ENCODE assay signal across 9 mouse cellular contexts in the genomic region with DNA sequence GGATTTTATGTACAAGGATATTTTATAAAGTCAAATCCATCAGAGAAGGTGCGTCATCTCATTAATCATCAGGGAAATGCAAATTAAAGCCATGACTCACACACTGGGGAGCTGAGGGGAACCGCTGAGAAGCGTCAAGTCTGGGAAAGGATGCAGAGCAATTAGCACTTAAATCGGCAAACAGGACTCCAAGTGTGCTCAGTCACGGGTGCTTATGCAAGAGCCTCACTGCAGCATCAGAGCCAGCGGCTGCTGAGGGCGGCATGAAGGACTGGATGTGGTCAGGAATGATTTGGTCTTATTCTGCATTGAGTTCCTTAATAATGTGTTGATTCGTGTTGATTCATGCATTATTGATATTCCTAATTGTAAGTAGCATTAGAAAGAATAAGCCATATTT.
DNase-seq lines count a peak whose midpoint lies in the region; ATAC-seq and TF ChIP-seq lines count a peak whose summit lies in the region.
"Had no signal": no experiment of that assay in that cellular context is flagged by ENCODE, and none has a peak within 500 bp of the region (broad histone marks: within the 10 kb centered on the region; RNA-seq: fewer than 3 reads in every experiment).

No protein-coding gene starts in this region.

- DNase-seq in CD4-positive, CD25-positive, alpha-beta regulatory T cell, adult 2 months (ENCODE audit: low read depth, low spot score): peak; percentile 15
- DNase-seq in adipocyte (ENCODE audit: low spot score): peak; percentile 42
- peak; percentile 71 for DNase-seq in embryonic facial prominence, embryonic 14.5 days (ENCODE audit: low spot score)
- DNase-seq in liver, embryonic 14.5 days (ENCODE audit: low read depth in 3 of 3, low spot score in 3 of 3): no peak
- DNase-seq in splenic B cell, adult 2 months (ENCODE audit: low read depth, low spot score): peak; percentile 18
- DNase-seq in thymus, postnatal 25 days: no peak

- no peaks in the 10 kb centered on the region for H3K27me3 ChIP-seq in embryonic facial prominence, embryonic 14.5 days (replicated peaks; ENCODE audit: control insufficient read depth, insufficient read depth, low read length)
- no peaks in the 10 kb centered on the region for H3K27me3 ChIP-seq in hindbrain, embryonic 13.5 days
- no peaks in the 10 kb centered on the region for H3K27me3 ChIP-seq in liver, embryonic 14.5 days (ENCODE audit: control insufficient read depth, insufficient read depth, low read length)
- H3K27me3 ChIP-seq in splenic B cell, adult 2 months (ENCODE audit: control insufficient read depth, insufficient read depth, low read length, poor library complexity, severe bottlenecking): no peaks in the 10 kb centered on the region
- H3K27me3 ChIP-seq: lung, embryonic 15.5 days had no signal

- peaks cover 28% of the 10 kb centered on the region for H3K36me3 ChIP-seq in embryonic facial prominence, embryonic 14.5 days (ENCODE audit: control insufficient read depth, insufficient read depth, low read length)
- H3K36me3 ChIP-seq in hindbrain, embryonic 13.5 days: 0 out of 2 replicates have a peak, but pooled peaks cover 6% of the 10 kb centered on the region
- peaks cover 3% of the 10 kb centered on the region; the same call in 1 of the 2 replicates for H3K36me3 ChIP-seq in liver, embryonic 14.5 days (replicated peaks; ENCODE audit: control insufficient read depth, insufficient read depth, low read depth)
- peaks cover 19% of the 10 kb centered on the region for H3K36me3 ChIP-seq in splenic B cell, adult 2 months (ENCODE audit: control insufficient read depth, insufficient read depth, low read length, poor library complexity, severe bottlenecking)

- no peaks in the 10 kb centered on the region for H3K9me3 ChIP-seq in embryonic facial prominence, embryonic 14.5 days (ENCODE audit: control insufficient read depth, low read length)
- no peaks in the 10 kb centered on the region for H3K9me3 ChIP-seq in hindbrain, embryonic 13.5 days
- H3K9me3 ChIP-seq in liver, embryonic 14.5 days (ENCODE audit: control insufficient read depth, low read length): no peaks in the 10 kb centered on the region
- H3K9me3 ChIP-seq: lung, embryonic 15.5 days had no signal

- H3K9ac ChIP-seq in embryonic facial prominence, embryonic 14.5 days (ENCODE audit: low read depth, low read length): no peak overlapping the region
- H3K9ac ChIP-seq in hindbrain, embryonic 13.5 days: peak overlapping the region; percentile 65
- H3K9ac ChIP-seq in liver, embryonic 14.5 days (replicated peaks): peak overlapping the region; percentile 10; the same call in 1 of the 2 replicates
- H3K9ac ChIP-seq: lung, embryonic 15.5 days had no signal

- H3K4me1 ChIP-seq in embryonic facial prominence, embryonic 14.5 days (ENCODE audit: control insufficient read depth, insufficient read depth, low read length): peaks cover 10% of the 10 kb centered on the region
- peaks cover 28% of the 10 kb centered on the region for H3K4me1 ChIP-seq in hindbrain, embryonic 13.5 days (replicated peaks)
- peaks cover 20 to 44% of the 10 kb centered on the region in 2 experiments for H3K4me1 ChIP-seq in liver, embryonic 14.5 days (replicated peaks; ENCODE audit: control insufficient read depth in 2 of 2, insufficient read depth in 2 of 2, low read length in 1 of 2)
- H3K4me1 ChIP-seq: lung, embryonic 15.5 days had no signal

- ATAC-seq in CD4-positive, CD25-positive, alpha-beta regulatory T cell, adult 4 months: no peak
- ATAC-seq in embryonic facial prominence, embryonic 14.5 days (ENCODE audit: low read depth): peak; percentile 71
- peak; percentile 83 for ATAC-seq in hindbrain, embryonic 13.5 days (ENCODE audit: low FRiP score)
- ATAC-seq in liver, embryonic 14.5 days (ENCODE audit: insufficient read depth): peak; percentile 41

- H3K27ac ChIP-seq in embryonic facial prominence, embryonic 14.5 days (replicated peaks; ENCODE audit: low read depth, low read length): no peak overlapping the region
- H3K27ac ChIP-seq in hindbrain, embryonic 13.5 days: peak overlapping the region; percentile 94
- peak overlapping the region; percentile 83 for H3K27ac ChIP-seq in liver, embryonic 14.5 days
- H3K27ac ChIP-seq: lung, embryonic 15.5 days had no signal

- peak overlapping the region; percentile 26; the same call in 1 of the 2 replicates for H3K4me2 ChIP-seq in embryonic facial prominence, embryonic 14.5 days (ENCODE audit: low read depth, low read length)
- peak overlapping the region; percentile 49 for H3K4me2 ChIP-seq in hindbrain, embryonic 13.5 days
- peak overlapping the region; percentile 73 for H3K4me2 ChIP-seq in liver, embryonic 14.5 days (ENCODE audit: low read depth)
- H3K4me2 ChIP-seq: lung, embryonic 15.5 days had no signal

- no peak overlapping the region for H3K4me3 ChIP-seq in embryonic facial prominence, embryonic 14.5 days (ENCODE audit: low read depth, low read length)
- peak overlapping the region; percentile 13; the same call in 1 of the 2 replicates for H3K4me3 ChIP-seq in hindbrain, embryonic 13.5 days
- peak overlapping the region in 1 of 2 experiments; percentile 25; a peak in 2 of 4 replicates for H3K4me3 ChIP-seq in liver, embryonic 14.5 days (ENCODE audit: insufficient read depth in 1 of 2, low read depth in 2 of 2, low read length in 2 of 2)
- H3K4me3 ChIP-seq: lung, embryonic 15.5 days had no signal

- no peak for TF ChIP-seq EP300 in liver, embryonic 14.5 days (IDR thresholded peaks at IDR 0.05; ENCODE audit: low read depth)

- 18% methylated on average over 8 of the region's 8 CpGs for WGBS in embryonic facial prominence, embryonic 14.5 days
- WGBS in hindbrain, embryonic 13.5 days: 5% methylated on average over 8 of the region's 8 CpGs
- 18% methylated on average over 8 of the region's 8 CpGs for WGBS in liver, embryonic 14.5 days (ENCODE audit: insufficient replicate concordance)

- TF ChIP-seq CTCF in liver, embryonic 14.5 days (IDR thresholded peaks at IDR 0.05; ENCODE audit: low read depth): no peak

Comparison
In these comparisons a context has a peak if more than half of its experiments do, and no peak if none do; other contexts are left out.
1. DNase-seq: peak in CD4-positive, CD25-positive, alpha-beta regulatory T cell, adult 2 months (single experiment), adipocyte (single experiment), embryonic facial prominence, embryonic 14.5 days (single experiment) and splenic B cell, adult 2 months (single experiment); none in liver, embryonic 14.5 days (0 of 3) and thymus, postnatal 25 days (single experiment).
2. Peak in every context shown above with its lines, with median percentiles within 50 percentile points of each other: H3K4me2 ChIP-seq.